Mouse (Mus musculus) thymus, postnatal 36 days (tissue): Measurements from ENCODE around the gene Ccnj.

Source experiments
- DNase-seq, 2 experiments: peaks; one replicate each; pipeline ENCODE4 v3.0.0; 2022; ENCODE audit warnings: mixed read lengths in 2 of 2

Gene Ccnj

GRCm38 (mm10) chr19:40844731-40845130, 13.7 kb downstream of the Ccnj start:
- DNase-seq, result no peak

DNA sequence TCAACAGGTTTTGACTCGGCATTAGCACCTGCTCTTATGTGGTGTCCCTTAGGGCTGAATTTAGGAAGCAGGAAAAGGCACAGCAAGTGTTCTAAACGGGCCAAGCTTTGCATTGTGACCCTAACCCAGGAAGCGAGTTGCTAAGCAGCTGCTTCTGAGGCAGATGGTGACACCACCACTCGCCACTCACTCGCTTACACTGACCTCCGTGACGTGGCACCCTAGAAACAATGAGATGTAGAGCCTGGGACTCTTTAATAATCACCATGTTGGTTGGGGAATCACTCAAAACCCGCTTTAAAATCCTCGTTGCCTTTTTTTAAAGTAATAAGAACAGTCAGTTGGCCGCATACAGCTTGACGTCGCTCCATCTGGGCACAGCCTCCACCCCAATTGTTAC, 18.3 kb downstream of the Ccnj start:
- no peak for DNase-seq

DNA sequence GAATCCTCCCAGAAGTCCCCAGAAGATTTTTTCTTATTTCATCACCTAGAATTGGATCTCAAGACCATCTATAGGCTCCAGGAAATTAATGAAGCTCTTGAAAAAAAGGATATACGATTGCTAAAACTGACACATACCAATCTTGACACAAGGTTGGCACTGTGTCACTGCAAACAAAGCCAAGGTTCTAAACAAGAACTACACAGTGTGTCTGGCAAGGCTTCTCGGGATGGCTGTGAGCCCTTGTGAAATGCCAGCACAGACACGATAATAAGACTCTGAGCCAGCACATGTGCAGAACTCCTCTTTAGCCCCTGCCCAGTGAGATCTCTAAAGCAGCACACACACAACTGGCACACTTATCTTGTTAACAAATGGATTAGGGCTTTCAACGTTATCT, 28.5 kb downstream of the Ccnj start:
- DNase-seq, result no peak

- no peak for DNase-seq
Observed at GRCm38 (mm10) chr19:40868284-40868683, 37.2 kb downstream of the Ccnj start.

- no peak for DNase-seq
Observed at GRCm38 (mm10) chr19:40869425-40870105, 38.5 kb downstream of the Ccnj start.

DNA sequence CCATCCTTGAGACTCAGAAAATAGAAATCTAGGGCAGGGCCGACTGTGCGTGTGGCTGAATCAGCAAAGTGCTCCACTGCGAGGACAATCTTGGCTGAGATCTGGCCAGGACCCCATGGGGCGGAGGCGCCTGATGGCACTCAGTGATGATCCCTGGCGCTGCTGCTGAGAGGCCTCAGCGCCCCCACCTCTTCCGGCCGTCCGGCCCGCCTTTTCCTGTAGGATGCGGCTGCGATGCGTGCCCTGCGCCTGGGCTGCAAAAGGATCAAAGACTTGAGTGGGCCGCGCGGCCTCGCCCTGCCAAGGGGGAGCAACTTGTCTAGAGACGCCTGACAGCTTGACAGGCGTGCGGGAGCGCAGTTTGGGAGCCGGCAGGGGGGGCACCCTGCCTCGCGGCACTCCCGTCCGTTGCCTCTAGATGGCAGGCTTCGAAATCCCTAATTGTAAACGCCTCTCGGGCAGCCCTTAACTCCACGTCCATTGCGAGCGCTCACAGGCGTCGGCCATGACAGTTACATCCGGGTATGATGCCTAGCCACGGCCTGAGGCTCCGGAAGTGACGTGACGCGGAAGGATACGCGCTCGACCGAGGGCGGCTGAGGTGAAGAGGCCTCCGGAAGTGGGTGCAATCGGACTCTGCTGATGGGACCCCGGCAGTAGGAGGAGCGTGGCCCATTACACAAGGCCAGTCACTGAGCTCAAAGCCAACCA, 42.0 kb downstream of the Ccnj start:
- DNase-seq, result peak; percentile 77 to 83

DNA sequence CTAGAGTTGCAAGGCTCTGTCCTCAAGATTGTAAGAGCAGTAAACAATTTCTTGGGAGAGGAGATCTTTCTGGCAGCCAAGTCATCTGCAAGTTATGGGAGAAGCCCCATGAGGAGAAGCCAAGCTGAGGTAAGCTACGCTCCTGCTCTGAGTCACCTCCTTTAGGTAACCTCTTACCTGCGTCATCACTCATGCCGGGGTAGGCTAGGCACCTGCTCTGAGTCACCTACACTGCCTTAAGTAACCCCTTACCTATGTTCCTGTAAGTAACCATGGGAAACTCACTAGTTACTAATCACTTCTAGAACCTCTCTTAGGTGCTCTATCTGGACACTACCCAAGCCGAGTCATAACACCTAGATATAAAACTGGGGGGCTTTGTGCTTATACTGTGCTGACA, 50.6 kb downstream of the Ccnj start:
- DNase-seq, result no peak

- DNase-seq, result no peak
Observed at GRCm38 (mm10) chr19:40888887-40889286, 57.8 kb downstream of the Ccnj start.

- DNase-seq, result no peak
Observed at GRCm38 (mm10) chr19:40894071-40894506, 63.0 kb downstream of the Ccnj start.

DNA sequence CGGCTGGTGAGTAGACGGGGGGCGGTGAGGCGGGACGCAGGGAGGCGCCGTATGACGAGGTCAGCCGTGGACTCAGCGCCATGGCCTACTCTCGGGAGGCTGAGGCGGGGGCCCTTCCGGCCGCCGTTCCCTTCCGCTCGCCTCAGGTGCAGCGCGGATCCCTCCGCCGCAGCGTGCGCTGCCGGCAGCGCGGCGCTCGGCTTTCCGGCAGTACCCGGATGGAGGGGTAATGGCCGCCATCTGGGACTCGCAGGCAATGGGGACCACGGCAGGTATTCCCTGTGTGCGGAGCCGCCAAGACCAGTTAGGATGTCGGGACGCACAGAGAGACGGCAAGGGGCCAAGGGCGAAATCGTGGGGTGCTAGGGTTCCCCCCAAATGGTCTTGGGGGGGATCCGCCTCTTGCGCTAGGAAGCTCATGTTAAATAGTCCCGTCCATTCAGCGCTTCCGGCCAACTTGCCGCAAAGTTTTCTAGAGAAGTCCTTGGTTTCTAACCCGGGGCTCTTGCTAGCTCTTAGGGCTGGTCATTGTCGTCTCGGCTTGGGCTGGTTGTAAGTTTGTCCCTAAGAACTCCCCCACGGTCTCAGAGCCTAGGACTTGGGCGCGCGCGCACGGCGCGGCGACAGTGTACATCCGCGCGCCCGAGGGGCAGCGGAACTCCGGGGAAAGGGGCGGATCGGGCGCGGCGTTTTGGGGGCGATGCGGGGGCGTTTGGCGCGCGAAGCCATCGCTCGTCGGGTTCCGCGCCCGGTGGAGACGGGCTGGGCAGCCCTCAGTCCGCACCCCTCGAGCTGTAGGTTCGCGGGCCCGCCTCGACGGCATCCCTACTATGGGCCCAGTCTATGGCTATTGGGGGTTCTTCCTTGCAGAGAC, 63.7 kb downstream of the Ccnj start, which contains the start of gene Zfp518a:
TSS of gene Zfp518a (plus strand) at position 187 of the 874 bp plus-strand sequence.
- DNase-seq, result peak; percentile 88 to 89

- DNase-seq, result no peak
Observed at GRCm38 (mm10) chr19:40895393-40895703, 64.3 kb downstream of the Ccnj start.
